Mouse (Mus musculus): Measurements from ENCODE around the gene Gpat2.

DNA sequence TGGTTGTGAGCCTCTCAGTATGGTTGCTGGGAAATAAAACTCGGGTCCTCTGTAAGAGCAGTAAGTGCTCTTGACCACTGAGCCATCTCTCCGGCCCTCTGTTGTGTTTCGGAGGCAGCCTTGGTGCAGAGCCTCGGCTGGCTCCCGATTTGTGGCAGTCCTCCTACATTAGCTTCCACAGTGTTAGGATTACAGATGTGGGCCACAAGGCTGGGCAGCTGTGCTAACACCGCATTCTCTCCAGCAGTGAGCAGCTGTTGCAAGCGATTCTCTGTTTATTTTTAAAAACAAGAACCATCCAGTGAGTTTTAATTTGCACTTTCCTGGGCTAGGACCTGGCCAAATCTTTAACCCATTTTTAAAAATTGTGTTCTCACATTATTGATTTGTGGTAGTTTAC is 41.1 kb upstream of the Gpat2 start:
- TF ChIP-seq CTCF (IDR thresholded peaks at IDR 0.05; ENCODE audit: extremely low read depth, insufficient read depth, low read length) (no peak), POLR2A (IDR thresholded peaks at IDR 0.05; ENCODE audit: extremely low read depth, insufficient read depth, low read length) (no peak)
